Mouse (Mus musculus): ENCODE measurements around the gene Trpv3. TPM values are rescaled to one million over a fixed set of nuclear protein-coding genes. Genes with fewer than 3 reads are reported as not detected.
"Not testable (repeated sequence)": the region's sequence is repeated elsewhere in the genome, so short reads cannot be mapped to it uniquely, and the experiment has no call there.

The Trpv3 gene
- polyA plus RNA-seq, 1 experiment from 2014 or later, result 0.31 TPM

- ATAC-seq; H3K36me3 ChIP-seq (ENCODE audit: control insufficient read depth, insufficient read depth, low read length); H3K9me3 ChIP-seq (replicated peaks; ENCODE audit: control insufficient read depth, low read length, poor library complexity, severe bottlenecking); H3K4me3 ChIP-seq (ENCODE audit: low read depth, low read length); H3K27ac ChIP-seq (ENCODE audit: low read length); H3K4me1 ChIP-seq (ENCODE audit: control insufficient read depth, insufficient read depth, low read length); H3K9ac ChIP-seq (ENCODE audit: low read depth, low read length); H3K4me2 ChIP-seq (ENCODE audit: low read length); H3K27me3 ChIP-seq (ENCODE audit: control insufficient read depth, insufficient read depth, low read depth, low read length): not testable (repeated sequence)
- 80% methylated on average over 2 of the region's 2 CpGs for WGBS
These were observed 51.4 kb downstream of the Trpv3 start for GRCm38 (mm10) chr11:73318581-73318980.

- H3K4me2 ChIP-seq (ENCODE audit: low read length); H3K27ac ChIP-seq (ENCODE audit: low read length); H3K9me3 ChIP-seq (replicated peaks; ENCODE audit: control insufficient read depth, low read length, poor library complexity, severe bottlenecking); H3K4me1 ChIP-seq (ENCODE audit: control insufficient read depth, insufficient read depth, low read length); H3K9ac ChIP-seq (ENCODE audit: low read depth, low read length); H3K27me3 ChIP-seq (ENCODE audit: control insufficient read depth, insufficient read depth, low read depth, low read length); H3K36me3 ChIP-seq (ENCODE audit: control insufficient read depth, insufficient read depth, low read length); ATAC-seq; H3K4me3 ChIP-seq (ENCODE audit: low read depth, low read length): not testable (repeated sequence)
- 94% methylated on average over 13 of the region's 13 CpGs for WGBS
These were observed 53.9 kb downstream of the Trpv3 start for GRCm38 (mm10) chr11:73321064-73321463.

- H3K9ac ChIP-seq (ENCODE audit: low read depth, low read length), result no peak overlapping the region
- no peak overlapping the region for H3K27ac ChIP-seq (ENCODE audit: low read length)
- no peak overlapping the region for H3K4me3 ChIP-seq (ENCODE audit: low read depth, low read length)
- no peaks in the 10 kb centered on the region for H3K27me3 ChIP-seq (ENCODE audit: control insufficient read depth, insufficient read depth, low read depth, low read length)
- H3K9me3 ChIP-seq (replicated peaks; ENCODE audit: control insufficient read depth, low read length, poor library complexity, severe bottlenecking), result no peaks in the 10 kb centered on the region
- WGBS, result 76% methylated on average over 9 of the region's 9 CpGs
- no peak overlapping the region for H3K4me2 ChIP-seq (ENCODE audit: low read length)
- H3K4me1 ChIP-seq (ENCODE audit: control insufficient read depth, insufficient read depth, low read length), result no peaks in the 10 kb centered on the region
- H3K36me3 ChIP-seq (ENCODE audit: control insufficient read depth, insufficient read depth, low read length), result no peaks in the 10 kb centered on the region
- no peak for ATAC-seq
These were observed 57.0 kb downstream of the Trpv3 start for GRCm38 (mm10) chr11:73323906-73324830.

- no peak for ATAC-seq
- WGBS, result 67% methylated on average over 12 of the region's 12 CpGs
These were observed 59.3 kb downstream of the Trpv3 start for GRCm38 (mm10) chr11:73326485-73326886.

GRCm38 (mm10) chr11:73327361-73327760, 60.2 kb downstream of the Trpv3 start:
- ATAC-seq, result no peak
- Histone ChIP-seq H3K27me3 (ENCODE audit: control insufficient read depth, insufficient read depth, low read depth, low read length) (no peaks in the 10 kb centered on the region), H3K4me1 (ENCODE audit: control insufficient read depth, insufficient read depth, low read length) (no peaks in the 10 kb centered on the region), H3K4me2 (ENCODE audit: low read length) (no peak overlapping the region), H3K36me3 (ENCODE audit: control insufficient read depth, insufficient read depth, low read length) (no peaks in the 10 kb centered on the region), H3K9me3 (replicated peaks; ENCODE audit: control insufficient read depth, low read length, poor library complexity, severe bottlenecking) (no peaks in the 10 kb centered on the region), H3K4me3 (ENCODE audit: low read depth, low read length) (no peak overlapping the region), H3K27ac (ENCODE audit: low read length) (no peak overlapping the region), H3K9ac (ENCODE audit: low read depth, low read length) (no peak overlapping the region)
- WGBS, result 67% methylated on average over 4 of the region's 4 CpGs

More at GRCm38 (mm10) chr11:73326485-73326886, 59.3 kb downstream of the Trpv3 start:
- no peaks in the 10 kb centered on the region for H3K36me3 ChIP-seq (ENCODE audit: control insufficient read depth, insufficient read depth, low read length)
- no peak overlapping the region for H3K4me3 ChIP-seq (ENCODE audit: low read depth, low read length)
- H3K4me2 ChIP-seq (ENCODE audit: low read length), result no peak overlapping the region
- no peaks in the 10 kb centered on the region for H3K9me3 ChIP-seq (replicated peaks; ENCODE audit: control insufficient read depth, low read length, poor library complexity, severe bottlenecking)
- no peaks in the 10 kb centered on the region for H3K4me1 ChIP-seq (ENCODE audit: control insufficient read depth, insufficient read depth, low read length)
- no peak overlapping the region for H3K9ac ChIP-seq (ENCODE audit: low read depth, low read length)
- H3K27me3 ChIP-seq (ENCODE audit: control insufficient read depth, insufficient read depth, low read depth, low read length), result no peaks in the 10 kb centered on the region
- no peak overlapping the region for H3K27ac ChIP-seq (ENCODE audit: low read length)

GRCm38 (mm10) chr11:73329442-73329841, 62.3 kb downstream of the Trpv3 start, which contains the start of the genes Aspa, Gm49340 and Spata22:
Aspa (minus strand) TSS chr11:73329596.
Gm49340 (plus strand) TSS chr11:73329741.
Spata22 (plus strand) TSS chr11:73329741.
- H3K9me3 ChIP-seq (replicated peaks; ENCODE audit: control insufficient read depth, low read length, poor library complexity, severe bottlenecking), result no peaks in the 10 kb centered on the region
- H3K4me1 ChIP-seq (ENCODE audit: control insufficient read depth, insufficient read depth, low read length), result no peaks in the 10 kb centered on the region
- H3K36me3 ChIP-seq (ENCODE audit: control insufficient read depth, insufficient read depth, low read length), result no peaks in the 10 kb centered on the region
- no peak within 1 kb of the TSS for H3K9ac ChIP-seq (ENCODE audit: low read depth, low read length)
- H3K27ac ChIP-seq (ENCODE audit: low read length), result no peak within 1 kb of the TSS
- ATAC-seq, result no peak
- no peaks in the 10 kb centered on the region for H3K27me3 ChIP-seq (ENCODE audit: control insufficient read depth, insufficient read depth, low read depth, low read length)
- H3K4me2 ChIP-seq (ENCODE audit: low read length), result no peak within 1 kb of the TSS
- WGBS, result 82% methylated on average over 27 of the region's 27 CpGs
- H3K4me3 ChIP-seq (ENCODE audit: low read depth, low read length), result no peak within 1 kb of the TSS

- Histone ChIP-seq H3K9ac (ENCODE audit: low read depth, low read length) (no peak overlapping the region), H3K27me3 (ENCODE audit: control insufficient read depth, insufficient read depth, low read depth, low read length) (no peaks in the 10 kb centered on the region), H3K27ac (ENCODE audit: low read length) (no peak overlapping the region), H3K4me3 (ENCODE audit: low read depth, low read length) (no peak overlapping the region), H3K9me3 (replicated peaks; ENCODE audit: control insufficient read depth, low read length, poor library complexity, severe bottlenecking) (no peaks in the 10 kb centered on the region), H3K4me1 (ENCODE audit: control insufficient read depth, insufficient read depth, low read length) (no peaks in the 10 kb centered on the region), H3K36me3 (ENCODE audit: control insufficient read depth, insufficient read depth, low read length) (no peaks in the 10 kb centered on the region), H3K4me2 (ENCODE audit: low read length) (no peak overlapping the region)
- no peak for ATAC-seq
- 57% methylated on average over 2 of the region's 2 CpGs for WGBS
These were observed 66.2 kb downstream of the Trpv3 start for GRCm38 (mm10) chr11:73333357-73333756.

GRCm38 (mm10) chr11:73336919-73337318, 69.7 kb downstream of the Trpv3 start:
- no peak for ATAC-seq

More at GRCm38 (mm10) chr11:73336919-73337318, 69.7 kb downstream of the Trpv3 start:
- H3K9ac ChIP-seq (ENCODE audit: low read depth, low read length), result no peak overlapping the region
- H3K4me2 ChIP-seq (ENCODE audit: low read length), result no peak overlapping the region
- H3K4me3 ChIP-seq (ENCODE audit: low read depth, low read length), result no peak overlapping the region
- WGBS, result 85% methylated on average over 4 of the region's 4 CpGs
- H3K27me3 ChIP-seq (ENCODE audit: control insufficient read depth, insufficient read depth, low read depth, low read length), result no peaks in the 10 kb centered on the region
- H3K9me3 ChIP-seq (replicated peaks; ENCODE audit: control insufficient read depth, low read length, poor library complexity, severe bottlenecking), result no peaks in the 10 kb centered on the region
- H3K36me3 ChIP-seq (ENCODE audit: control insufficient read depth, insufficient read depth, low read length), result no peaks in the 10 kb centered on the region
- no peaks in the 10 kb centered on the region for H3K4me1 ChIP-seq (ENCODE audit: control insufficient read depth, insufficient read depth, low read length)
- H3K27ac ChIP-seq (ENCODE audit: low read length), result no peak overlapping the region

Data from midbrain, embryonic 16.5 days (tissue).